Mouse (Mus musculus) lung, postnatal 0 days (tissue): Measurements from ENCODE around the gene Lrrc41. TPM values are rescaled to one million over a fixed set of nuclear protein-coding genes. Genes with fewer than 3 reads are reported as not detected.
A peak's percentile ranks its signal among the peaks of the same experiment; 100 is the strongest.

Experiments used
- ATAC-seq: fragments of 200-750 bp; cut with Nextera tagmentation; 2 replicates; pipeline ENCODE4 v1.8.0; 2017; ENCODE audit warnings: moderate library complexity
- DNase-seq: peaks from one replicate; pipeline ENCODE4 v3.0.0-alpha.2; 2016; ENCODE audit warnings: low spot score
- H3K27ac ChIP-seq: fragments of 300-500 bp; sonication (generic); 2 replicates; pipeline ENCODE4 v1.5.1; 2014; ENCODE audit warnings: antibody characterized with exemption, mild to moderate bottlenecking, low read length, mixed read lengths
- H3K27me3 ChIP-seq: fragments of 300-500 bp; sonication (generic); replicated peaks from 2 replicates; pipeline ENCODE4 v1.6.1; 2014; ENCODE audit warnings: low read length, mixed read lengths; ENCODE audit not compliant: insufficient read depth
- H3K36me3 ChIP-seq: fragments of 300-500 bp; sonication (generic); 2 replicates; pipeline ENCODE4 v1.6.1; 2014; ENCODE audit warnings: low read length, mixed read lengths; ENCODE audit not compliant: insufficient read depth
- H3K4me1 ChIP-seq: fragments of 300-500 bp; sonication (generic); 2 replicates; pipeline ENCODE4 v1.6.1; 2014; ENCODE audit warnings: antibody characterized with exemption, low read depth, low read length, mixed read lengths; ENCODE audit not compliant: insufficient read depth
- H3K4me2 ChIP-seq: fragments of 300-500 bp; sonication (generic); replicated peaks from 2 replicates; pipeline ENCODE4 v1.6.1; 2014; ENCODE audit warnings: low read depth, mild to moderate bottlenecking, low read length, moderate library complexity, mixed read lengths
- H3K4me3 ChIP-seq: fragments of 300-500 bp; sonication (generic); 2 replicates; pipeline ENCODE4 v1.5.1; 2014; ENCODE audit warnings: low read depth, low read length
- H3K9ac ChIP-seq: fragments of 300-500 bp; sonication (generic); replicated peaks from 2 replicates; pipeline ENCODE4 v1.6.1; 2014; ENCODE audit warnings: low read depth, mild to moderate bottlenecking
- H3K9me3 ChIP-seq: fragments of 300-500 bp; sonication (generic); 2 replicates; pipeline ENCODE4 v1.6.1; 2016; ENCODE audit warnings: low read length, mixed read lengths
- CTCF ChIP-seq: IDR thresholded peaks from 2 replicates; pipeline ENCODE4 v1.5.1; 2016; ENCODE audit warnings: antibody characterized with exemption, mild to moderate bottlenecking
- EP300 ChIP-seq: IDR thresholded peaks from 2 replicates; pipeline ENCODE4 v1.6.1; 2016; ENCODE audit warnings: antibody characterized with exemption, mild to moderate bottlenecking, control low read depth
- WGBS: fragments of 180-500 bp; shearing (Covaris S2); extraction: QIAGEN DNeasy Blood & Tissue Kit; methylation state at CpG from one replicate; pipeline ENCODE4 v1.1.7; 2014; 5-methylcytosine and 5-hydroxymethylcytosine counted together
- polyA plus RNA-seq: library from polyadenylated mRNA; unstranded; fragments of >200 nt; fragmentation: Nextera tagmentation; extraction: Ambion mirVana; gene quantifications from 2 replicates; pipeline ENCODE4 v1.2.1, GENCODE M21; 2015

The Lrrc41 gene
- polyA plus RNA-seq, 1 experiment from 2014 or later = 49.0 TPM

DNA sequence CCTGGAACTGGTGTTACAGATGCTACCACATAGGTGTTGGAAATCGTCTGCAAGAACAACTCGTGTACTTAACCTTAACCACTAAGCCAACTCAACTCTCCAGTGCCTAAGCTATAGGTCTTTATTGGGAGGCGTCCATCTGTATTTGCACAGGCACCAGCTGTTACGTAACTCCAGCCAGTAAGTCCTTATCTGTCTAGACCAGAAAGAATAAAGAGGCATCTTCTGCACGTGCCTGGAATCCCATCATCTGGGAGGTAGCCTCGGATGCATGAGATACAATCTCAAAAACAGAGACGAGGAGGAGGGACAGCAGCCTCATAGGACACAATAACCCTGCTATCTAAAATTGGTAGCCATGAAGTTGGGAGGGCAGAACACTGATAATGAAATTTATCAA, 25.9 kb downstream of the Lrrc41 start:
- no peaks in the 10 kb centered on the region for H3K27me3 ChIP-seq
- ATAC-seq (no peak), DNase-seq (no peak)
- H3K27ac ChIP-seq = no peak overlapping the region
- WGBS = 65% methylated on average over 7 of the region's 7 CpGs
- no peak overlapping the region for H3K9ac ChIP-seq
- H3K9me3 ChIP-seq = no peaks in the 10 kb centered on the region
- no peak overlapping the region for H3K4me2 ChIP-seq
- no peak overlapping the region for H3K4me3 ChIP-seq
- TF ChIP-seq CTCF (no peak), EP300 (no peak)
- peaks cover 32% of the 10 kb centered on the region for H3K36me3 ChIP-seq
- no peaks in the 10 kb centered on the region for H3K4me1 ChIP-seq

DNA sequence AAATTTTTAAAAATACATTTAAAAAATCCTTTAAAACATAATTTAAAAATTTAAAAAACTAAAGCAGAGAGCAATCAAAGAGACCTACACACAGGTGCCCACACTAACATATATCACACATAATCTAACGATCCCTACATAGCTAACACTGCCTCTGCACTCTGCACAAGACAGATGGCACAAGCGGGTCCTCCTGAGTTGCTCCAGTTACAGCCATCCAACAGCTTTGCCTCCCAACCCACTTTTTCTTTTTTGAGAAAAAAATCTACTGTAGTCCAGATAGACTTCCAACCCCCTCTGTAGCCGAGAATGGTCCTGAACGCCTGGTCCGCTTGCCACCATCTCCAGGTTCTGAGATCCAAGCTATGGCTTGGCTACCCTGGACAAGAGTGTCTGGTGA, 30.2 kb downstream of the Lrrc41 start:
- TF ChIP-seq CTCF (no peak), EP300 (no peak)
- Histone ChIP-seq H3K9ac (no peak overlapping the region), H3K4me1 (no peaks in the 10 kb centered on the region), H3K36me3 (no peaks in the 10 kb centered on the region), H3K4me2 (no peak overlapping the region), H3K9me3 (no peaks in the 10 kb centered on the region), H3K27ac (no peak overlapping the region), H3K27me3 (no peaks in the 10 kb centered on the region), H3K4me3 (no peak overlapping the region)
- WGBS = 95% methylated on average over 5 of the region's 5 CpGs
- ATAC-seq (no peak), DNase-seq (no peak)

GRCm38 (mm10) chr4:116110695-116111094, 35.6 kb downstream of the Lrrc41 start:
- H3K4me2 ChIP-seq = no peak overlapping the region
- DNase-seq = no peak
- H3K27ac ChIP-seq = no peak overlapping the region
- no peak for TF ChIP-seq CTCF
- TF ChIP-seq EP300 = no peak
- no peaks in the 10 kb centered on the region for H3K36me3 ChIP-seq
- H3K9ac ChIP-seq = no peak overlapping the region
- H3K27me3 ChIP-seq = no peaks in the 10 kb centered on the region
- whole genome bisulfite sequencing = 95% methylated on average over 6 of the region's 6 CpGs
- H3K9me3 ChIP-seq = no peaks in the 10 kb centered on the region
- no peak overlapping the region for H3K4me3 ChIP-seq
- no peak for ATAC-seq
- no peaks in the 10 kb centered on the region for H3K4me1 ChIP-seq

GRCm38 (mm10) chr4:116111486-116111885, 36.4 kb downstream of the Lrrc41 start:
- Histone ChIP-seq H3K4me1 (no peaks in the 10 kb centered on the region), H3K4me2 (no peak overlapping the region), H3K9me3 (no peaks in the 10 kb centered on the region), H3K36me3 (no peaks in the 10 kb centered on the region), H3K4me3 (no peak overlapping the region), H3K9ac (no peak overlapping the region), H3K27ac (no peak overlapping the region), H3K27me3 (no peaks in the 10 kb centered on the region)
- TF ChIP-seq EP300 (no peak), CTCF (no peak)
- DNase-seq (no peak), ATAC-seq (no peak)
- WGBS = 92% methylated on average over 2 of the region's 2 CpGs

DNA sequence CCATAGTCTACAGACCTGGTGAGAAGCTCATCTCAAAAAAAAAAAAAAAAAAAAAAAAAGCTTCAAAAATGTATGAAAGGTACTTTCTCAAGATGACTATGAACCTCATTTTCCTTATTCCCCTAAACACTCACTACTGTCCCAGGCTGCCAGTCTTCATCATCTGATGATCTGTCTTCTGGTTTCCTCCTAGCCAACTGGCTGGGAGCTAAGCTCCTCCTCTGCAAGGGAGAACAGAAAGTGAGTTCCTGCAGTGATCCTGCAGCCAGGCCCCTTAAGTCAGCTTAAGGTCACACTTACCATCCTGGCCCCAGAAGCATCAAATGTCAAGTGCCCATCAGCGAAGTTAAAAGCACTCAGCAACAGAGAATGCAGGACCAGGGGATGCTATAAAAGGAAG, 47.7 kb downstream of the Lrrc41 start:
- Histone ChIP-seq H3K4me1 (peaks cover 3% of the 10 kb centered on the region; the same call in 1 of the 2 replicates), H3K4me2 (peak overlapping the region; percentile 56; the same call in 1 of the 2 replicates), H3K27ac (no peak overlapping the region), H3K9ac (no peak overlapping the region), H3K9me3 (no peaks in the 10 kb centered on the region), H3K4me3 (no peak overlapping the region), H3K36me3 (no peaks in the 10 kb centered on the region), H3K27me3 (no peaks in the 10 kb centered on the region)
- 0% methylated on average over 1 of the region's 1 CpGs for WGBS
- no peak for DNase-seq
- ATAC-seq = no peak
- TF ChIP-seq EP300 (no peak), CTCF (no peak)

- H3K4me1 ChIP-seq = peaks cover 3% of the 10 kb centered on the region; the same call in 1 of the 2 replicates
- WGBS = 4% methylated on average over 24 of the region's 24 CpGs
- H3K4me2 ChIP-seq = peak within 1 kb of the TSS; percentile 56
- DNase-seq = peak; percentile 96
- H3K27ac ChIP-seq = 0 out of 2 replicates have a peak within 1 kb of the TSS, but pooled peaks have one; percentile 39
- H3K4me3 ChIP-seq = peak within 1 kb of the TSS; percentile 39
- H3K9ac ChIP-seq = 0 out of 2 replicates have a peak within 1 kb of the TSS, but pooled peaks have one; percentile 16
- no peaks in the 10 kb centered on the region for H3K27me3 ChIP-seq
- TF ChIP-seq EP300 (no peak), CTCF (peak; percentile 56)
- peak; percentile 99 for ATAC-seq
- no peaks in the 10 kb centered on the region for H3K9me3 ChIP-seq
- H3K36me3 ChIP-seq = no peaks in the 10 kb centered on the region
Measured at GRCm38 (mm10) chr4:116123602-116124519, 48.8 kb downstream of the Lrrc41 start, which contains the start of the genes Rad54l and Pomgnt1. TSS of gene Rad54l (minus strand) at chr4:116123690. TSS of gene Pomgnt1 (plus strand) at chr4:116123840.
